Mouse (Mus musculus) myocyte (in vitro differentiated cells): ENCODE results near the gene Ren1. TPM values are rescaled to one million over a fixed set of nuclear protein-coding genes. Genes with fewer than 3 reads are reported as not detected.

Source experiments
- H3K27me3 ChIP-seq: one replicate; pipeline ENCODE4 v1.6.1; 2011; ENCODE audit not compliant: control insufficient read depth, insufficient read depth, insufficient read length
- H3K36me3 ChIP-seq: one replicate; pipeline ENCODE4 v1.6.1; 2011; ENCODE audit not compliant: control insufficient read depth, insufficient read depth
- H3K4me2 ChIP-seq: one replicate; pipeline ENCODE4 v1.6.1; 2011; ENCODE audit warnings: low read depth, control low read depth
- H3K4me3 ChIP-seq: one replicate; pipeline ENCODE4 v1.5.1; 2011; ENCODE audit warnings: mild to moderate bottlenecking, control low read depth, moderate library complexity
- H3K79me2 ChIP-seq: one replicate; pipeline ENCODE4 v1.6.1; 2011; ENCODE audit not compliant: control insufficient read depth, insufficient read depth
- H3ac ChIP-seq: one replicate; pipeline ENCODE4 v1.6.1; 2011; ENCODE audit not compliant: control insufficient read depth, insufficient read length
- CEBPB ChIP-seq: IDR thresholded peaks from 2 replicates; pipeline ENCODE4 v1.6.1; 2011; ENCODE audit warnings: mild to moderate bottlenecking, moderate library complexity; ENCODE audit not compliant: poor library complexity, insufficient read depth, severe bottlenecking
- E2F4 ChIP-seq: IDR thresholded peaks from one replicate; pipeline ENCODE4 v1.6.1; 2011; ENCODE audit warnings: mild to moderate bottlenecking, control low read depth, moderate library complexity; ENCODE audit not compliant: insufficient read depth
- MAX ChIP-seq: IDR thresholded peaks from one replicate; pipeline ENCODE4 v1.6.1; 2011; ENCODE audit warnings: low read depth, mild to moderate bottlenecking, control low read depth
- MYOD1 ChIP-seq, 3 experiments: IDR thresholded peaks; one replicate each; pipeline ENCODE4 v1.6.1; 2011; ENCODE audit warnings: control low read depth in 2 of 3, low read depth in 2 of 3, mild to moderate bottlenecking in 2 of 3, moderate library complexity in 1 of 3; ENCODE audit not compliant: insufficient read length in 2 of 3, control insufficient read depth in 1 of 3
- MYOG ChIP-seq, 3 experiments: IDR thresholded peaks; one replicate each; pipeline ENCODE4 v1.6.1; 2011; ENCODE audit warnings: control low read depth in 2 of 3, low read depth in 2 of 3, mild to moderate bottlenecking in 2 of 3; ENCODE audit not compliant: insufficient read length in 2 of 3, control insufficient read depth in 1 of 3, insufficient read depth in 1 of 3
- POLR2A ChIP-seq: IDR thresholded peaks from one replicate; pipeline ENCODE4 v1.6.1; 2011; ENCODE audit warnings: low read depth, mild to moderate bottlenecking, control low read depth, moderate library complexity; ENCODE audit not compliant: insufficient read length
- POLR2AphosphoS2 ChIP-seq: IDR thresholded peaks from one replicate; pipeline ENCODE4 v1.6.1; 2011; ENCODE audit warnings: low read depth, control low read depth; ENCODE audit not compliant: insufficient read length
- REST ChIP-seq: IDR thresholded peaks from one replicate; pipeline ENCODE4 v1.6.1; 2011; ENCODE audit warnings: mild to moderate bottlenecking, control low read depth, moderate library complexity; ENCODE audit not compliant: insufficient read depth, insufficient read length
- SRF ChIP-seq: IDR thresholded peaks from one replicate; pipeline ENCODE4 v1.6.1; 2011; ENCODE audit warnings: low read depth; ENCODE audit not compliant: control insufficient read depth, insufficient read length
- TCF12 ChIP-seq: IDR thresholded peaks from one replicate; pipeline ENCODE4 v1.6.1; 2011; ENCODE audit warnings: mild to moderate bottlenecking, control low read depth; ENCODE audit not compliant: poor library complexity, insufficient read depth, severe bottlenecking
- TCF3 ChIP-seq: IDR thresholded peaks from one replicate; pipeline ENCODE4 v1.6.1; 2011; ENCODE audit warnings: low read depth, control low read depth; ENCODE audit not compliant: insufficient read length
- USF1 ChIP-seq: IDR thresholded peaks from one replicate; pipeline ENCODE4 v1.6.1; 2011; ENCODE audit warnings: low read depth, mild to moderate bottlenecking, control low read depth, moderate library complexity
- polyA plus RNA-seq: library from polyadenylated mRNA; unstranded; fragments of >200 nt; fragmentation: generic; extraction: Trizol; gene quantifications from one replicate; pipeline ENCODE4 v1.2.1, GENCODE M21; 2012; ENCODE audit warnings: missing spikeins

Gene Ren1
- polyA plus RNA-seq, 1 experiment, result not detected

GRCm38 (mm10) chr1:133344357-133344756 lies 6.0 kb upstream of the Ren1 start:
- Histone ChIP-seq H3K36me3 (no peaks in the 10 kb centered on the region), H3ac (no peak overlapping the region), H3K4me3 (no peak overlapping the region), H3K4me2 (no peak overlapping the region), H3K27me3 (peaks cover 13% of the 10 kb centered on the region), H3K79me2 (no peaks in the 10 kb centered on the region)
- TF ChIP-seq MYOG (IDR thresholded peaks at IDR 0.05; ENCODE audit: control insufficient read depth in 1 of 3, insufficient read depth in 1 of 3, insufficient read length in 2 of 3, low read depth in 2 of 3) (no peak), CEBPB (no peak), MYOD1 (IDR thresholded peaks at IDR 0.05; ENCODE audit: control insufficient read depth in 1 of 3, insufficient read length in 2 of 3, low read depth in 2 of 3) (no peak), SRF (no peak), USF1 (no peak), TCF3 (no peak), TCF12 (no peak), POLR2AphosphoS2 (no peak), REST (no peak)

DNA sequence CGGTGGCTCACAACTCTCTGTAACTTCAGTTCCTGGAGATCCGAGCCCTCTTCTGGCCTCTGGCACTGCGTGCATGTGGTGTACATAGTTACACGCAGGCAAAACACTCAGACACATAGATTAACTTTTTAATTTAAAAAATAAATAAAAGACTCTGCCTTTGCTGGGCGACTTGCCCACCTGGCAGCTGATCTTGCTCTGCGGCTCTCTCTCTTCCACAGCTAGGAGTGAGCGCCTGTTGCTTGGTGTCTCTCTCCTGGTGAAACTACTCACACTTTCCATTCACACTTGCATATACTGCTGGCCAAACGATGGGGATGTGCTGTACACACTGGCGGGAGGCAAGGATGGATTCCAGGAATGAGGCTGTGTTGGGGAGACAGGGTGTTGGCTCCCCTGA lies 3.8 kb upstream of the Ren1 start:
- Histone ChIP-seq H3K79me2 (no peaks in the 10 kb centered on the region), H3K4me2 (no peak overlapping the region), H3ac (no peak overlapping the region), H3K27me3 (peaks cover 23% of the 10 kb centered on the region), H3K4me3 (no peak overlapping the region), H3K36me3 (no peaks in the 10 kb centered on the region)
- TF ChIP-seq MYOG (IDR thresholded peaks at IDR 0.05; ENCODE audit: control insufficient read depth in 1 of 3, insufficient read depth in 1 of 3, insufficient read length in 2 of 3, low read depth in 2 of 3) (no peak), POLR2A (no peak), TCF12 (no peak), REST (no peak), TCF3 (no peak), MAX (no peak), POLR2AphosphoS2 (no peak), MYOD1 (IDR thresholded peaks at IDR 0.05; ENCODE audit: control insufficient read depth in 1 of 3, insufficient read length in 2 of 3, low read depth in 2 of 3) (no peak), E2F4 (no peak), SRF (no peak), USF1 (no peak), CEBPB (no peak)

GRCm38 (mm10) chr1:133347226-133347625 lies 3.1 kb upstream of the Ren1 start:
- no peaks in the 10 kb centered on the region for H3K36me3 ChIP-seq
- H3K79me2 ChIP-seq, result no peaks in the 10 kb centered on the region
- TF ChIP-seq POLR2A, result no peak
- no peak for TF ChIP-seq MYOD1 (IDR thresholded peaks at IDR 0.05; ENCODE audit: control insufficient read depth in 1 of 3, insufficient read length in 2 of 3, low read depth in 2 of 3)
- no peak for TF ChIP-seq MYOG (IDR thresholded peaks at IDR 0.05; ENCODE audit: control insufficient read depth in 1 of 3, insufficient read depth in 1 of 3, insufficient read length in 2 of 3, low read depth in 2 of 3)
- no peak overlapping the region for H3K4me3 ChIP-seq
- no peak overlapping the region for H3ac ChIP-seq
- H3K4me2 ChIP-seq, result no peak overlapping the region
- peaks cover 29% of the 10 kb centered on the region for H3K27me3 ChIP-seq

DNA sequence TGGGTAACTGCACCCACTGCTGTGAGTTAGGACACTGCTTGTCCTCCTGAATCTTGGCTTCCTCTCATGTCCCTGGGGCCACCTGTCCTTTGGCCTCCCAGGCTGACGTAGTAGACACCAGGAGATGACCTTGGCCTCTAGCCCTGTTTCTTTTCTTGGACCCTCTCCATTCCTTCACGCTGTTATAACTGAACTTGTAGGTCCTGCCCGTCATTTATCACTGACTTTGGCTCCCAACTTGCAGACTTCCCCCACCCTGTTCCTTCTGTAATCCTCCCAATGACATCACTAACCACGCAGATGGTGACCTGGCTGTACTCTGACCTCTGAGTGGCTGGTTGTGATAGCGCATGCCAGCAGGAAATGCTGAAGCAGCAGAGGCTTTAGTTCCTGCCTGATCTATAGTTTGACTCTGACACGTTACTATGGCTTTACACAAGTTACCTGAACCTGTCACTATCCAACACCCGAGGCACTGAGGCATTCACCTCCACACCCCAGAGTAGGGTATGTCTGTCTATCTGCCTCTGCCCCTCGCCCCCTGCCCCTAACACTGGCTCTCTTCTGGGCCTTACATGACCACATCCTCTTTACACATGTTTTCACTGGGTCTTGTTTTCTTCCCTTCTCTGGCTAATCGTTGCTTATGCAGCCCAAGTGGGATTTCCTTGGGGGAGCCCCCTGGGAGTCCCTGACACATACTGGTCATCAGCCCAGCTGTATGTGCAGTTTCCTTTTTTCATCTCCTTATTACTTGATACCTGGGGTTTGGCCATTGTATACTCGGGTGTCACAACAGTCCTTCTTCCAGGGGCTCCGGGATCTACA lies 2.4 kb upstream of the Ren1 start:
- peaks cover 36% of the 10 kb centered on the region for H3K27me3 ChIP-seq
- H3K79me2 ChIP-seq, result no peaks in the 10 kb centered on the region
- no peaks in the 10 kb centered on the region for H3K36me3 ChIP-seq
- no peak overlapping the region for H3K4me2 ChIP-seq
- TF ChIP-seq TCF3, result no peak
- no peak for TF ChIP-seq REST
- TF ChIP-seq MAX, result no peak
- no peak for TF ChIP-seq SRF
- no peak for TF ChIP-seq USF1
- no peak for TF ChIP-seq POLR2A
- no peak for TF ChIP-seq E2F4
- no peak for TF ChIP-seq POLR2AphosphoS2
- no peak for TF ChIP-seq TCF12
- TF ChIP-seq MYOD1 (IDR thresholded peaks at IDR 0.05; ENCODE audit: control insufficient read depth in 1 of 3, insufficient read length in 2 of 3, low read depth in 2 of 3), result no peak
- no peak for TF ChIP-seq MYOG (IDR thresholded peaks at IDR 0.05; ENCODE audit: control insufficient read depth in 1 of 3, insufficient read depth in 1 of 3, insufficient read length in 2 of 3, low read depth in 2 of 3)
- no peak for TF ChIP-seq CEBPB
- H3ac ChIP-seq, result no peak overlapping the region
- H3K4me3 ChIP-seq, result no peak overlapping the region

GRCm38 (mm10) chr1:133351762-133352161 lies 1.5 kb downstream of the Ren1 start:
- Histone ChIP-seq H3K36me3 (no peaks in the 10 kb centered on the region), H3K4me2 (no peak overlapping the region), H3K4me3 (no peak overlapping the region), H3ac (no peak overlapping the region), H3K79me2 (no peaks in the 10 kb centered on the region), H3K27me3 (peaks cover 72% of the 10 kb centered on the region)
- TF ChIP-seq USF1, result no peak
- TF ChIP-seq TCF3, result no peak
- no peak for TF ChIP-seq SRF
- no peak for TF ChIP-seq TCF12
- TF ChIP-seq CEBPB, result no peak
- no peak for TF ChIP-seq REST
- no peak for TF ChIP-seq POLR2A
- no peak for TF ChIP-seq POLR2AphosphoS2
- TF ChIP-seq MYOG (IDR thresholded peaks at IDR 0.05; ENCODE audit: control insufficient read depth in 1 of 3, insufficient read depth in 1 of 3, insufficient read length in 2 of 3, low read depth in 2 of 3), result no peak
- TF ChIP-seq MAX, result no peak
- no peak for TF ChIP-seq E2F4
- TF ChIP-seq MYOD1 (IDR thresholded peaks at IDR 0.05; ENCODE audit: control insufficient read depth in 1 of 3, insufficient read length in 2 of 3, low read depth in 2 of 3), result no peak
